Mouse (Mus musculus): ENCODE measurements around the gene Bco2.

- TF ChIP-seq CTCF (conservative IDR thresholded peaks at IDR 0.05; ENCODE audit: insufficient read depth, insufficient read length, low read depth, low read length) (no peak), POLR2A (IDR thresholded peaks at IDR 0.05; ENCODE audit: low read depth, low read length) (no peak)
Observed at GRCm38 (mm10) chr9:50527860-50528259, 27.1 kb downstream of the Bco2 start.
